Comparison of ENCODE assay signal across 29 mouse cellular contexts in the genomic region with DNA sequence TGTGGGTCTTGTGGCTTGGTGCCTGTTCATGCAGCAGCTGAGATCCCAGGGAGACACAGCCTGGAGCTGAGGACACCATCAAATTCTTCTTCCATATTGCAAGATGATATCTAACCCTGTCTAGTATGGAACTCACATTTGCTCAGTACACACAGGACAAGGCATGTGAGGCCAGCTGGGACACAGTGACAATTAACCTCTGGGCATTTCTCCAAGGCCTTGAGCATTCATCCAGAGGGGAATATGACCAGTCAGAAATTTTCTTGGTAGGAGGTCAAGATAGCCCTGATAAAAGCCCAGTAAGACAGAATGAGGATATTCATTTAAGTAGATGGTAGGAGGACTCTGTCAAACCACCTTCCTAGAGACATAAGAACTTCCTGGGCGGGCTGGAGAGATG. TPM values are rescaled to one million over a fixed set of nuclear protein-coding genes. Genes with fewer than 3 reads are reported as not detected.
DNase-seq lines count a peak whose midpoint lies in the region; ATAC-seq and TF ChIP-seq lines count a peak whose summit lies in the region.
"Had no signal": no experiment of that assay in that cellular context is flagged by ENCODE, and none has a peak within 500 bp of the region (broad histone marks: within the 10 kb centered on the region; RNA-seq: fewer than 3 reads in every experiment).

No protein-coding gene starts in this region.

- peaks cover 8% of the 10 kb centered on the region; the same call in 1 of the 2 replicates for H3K4me1 ChIP-seq in liver, adult 2 months (ENCODE audit: control insufficient read depth, insufficient read depth, low read length)
- no peaks in the 10 kb centered on the region; the same call in 1 of the 2 replicates for H3K4me1 ChIP-seq in liver, embryonic 11.5 days (replicated peaks; ENCODE audit: control insufficient read depth, insufficient read depth, low read length)
- H3K4me1 ChIP-seq: hindbrain, embryonic 12.5 days; megakaryocyte, embryonic 14.5 days; midbrain, embryonic 12.5 days had no signal

- H3K4me3 ChIP-seq in liver, adult 2 months (ENCODE audit: insufficient read depth, low read depth, low read length), result no peak overlapping the region
- no peak overlapping the region for H3K4me3 ChIP-seq in liver, embryonic 11.5 days (ENCODE audit: low read depth, low read length)
- H3K4me3 ChIP-seq: erythroblast, embryonic 14.5 days; hindbrain, embryonic 12.5 days; intestine, embryonic 15.5 days; lung, embryonic 15.5 days; megakaryocyte, embryonic 14.5 days; midbrain, embryonic 12.5 days had no signal

- TF ChIP-seq POLR2A in liver, adult 2 months (IDR thresholded peaks at IDR 0.05; ENCODE audit: extremely low read depth, insufficient read depth, low read length), result no peak

- no peaks in the 10 kb centered on the region for H3K9me3 ChIP-seq in liver, embryonic 11.5 days (ENCODE audit: control insufficient read depth, low read length)
- H3K9me3 ChIP-seq: hindbrain, embryonic 12.5 days; intestine, embryonic 15.5 days; lung, embryonic 15.5 days; midbrain, embryonic 12.5 days had no signal

- no peak for TF ChIP-seq CTCF in liver, adult 2 months (IDR thresholded peaks at IDR 0.05; ENCODE audit: low read depth, low read length)

- no peaks in the 10 kb centered on the region for H3K79me2 ChIP-seq in liver, adult 2 months (ENCODE audit: control insufficient read depth, insufficient read depth, low read length)

- H3K27me3 ChIP-seq in liver, adult 2 months (ENCODE audit: control insufficient read depth, insufficient read depth, low read length), result no peaks in the 10 kb centered on the region
- no peaks in the 10 kb centered on the region; the same call in 1 of the 2 replicates for H3K27me3 ChIP-seq in liver, embryonic 11.5 days (replicated peaks; ENCODE audit: control insufficient read depth, insufficient read depth, low read length)
- H3K27me3 ChIP-seq: hindbrain, embryonic 12.5 days; intestine, embryonic 15.5 days; lung, embryonic 15.5 days; midbrain, embryonic 12.5 days had no signal

- peaks cover 8% of the 10 kb centered on the region for H3K36me3 ChIP-seq in liver, adult 2 months (ENCODE audit: control insufficient read depth, insufficient read depth, low read length)
- no peaks in the 10 kb centered on the region for H3K36me3 ChIP-seq in liver, embryonic 11.5 days (ENCODE audit: control insufficient read depth, insufficient read depth, low read length)
- H3K36me3 ChIP-seq: hindbrain, embryonic 12.5 days; intestine, embryonic 15.5 days; midbrain, embryonic 12.5 days had no signal

- no peak overlapping the region for H3K4me2 ChIP-seq in liver, embryonic 11.5 days
- H3K4me2 ChIP-seq: heart, embryonic 11.5 days; hindbrain, embryonic 12.5 days; intestine, embryonic 15.5 days; lung, embryonic 15.5 days; midbrain, embryonic 12.5 days had no signal

- no peak for ATAC-seq in liver, embryonic 11.5 days (replicated peaks; ENCODE audit: low FRiP score)
- ATAC-seq: forebrain, embryonic 16.5 days; hindbrain, postnatal 0 days; intestine, embryonic 15.5 days had no signal

- no peak overlapping the region for H3K27ac ChIP-seq in liver, adult 2 months (replicated peaks; ENCODE audit: insufficient read depth, low read depth, low read length)
- no peak overlapping the region for H3K27ac ChIP-seq in liver, embryonic 11.5 days (ENCODE audit: low read depth, low read length)
- H3K27ac ChIP-seq: hindbrain, embryonic 12.5 days; hindbrain, postnatal 0 days; intestine, embryonic 15.5 days; liver, embryonic 14.5 days; lung, embryonic 15.5 days; midbrain, embryonic 12.5 days had no signal

- 85% methylated on average over 1 of the region's 1 CpGs for WGBS in liver, adult 2 months
- WGBS in liver, embryonic 11.5 days, result 72% methylated on average over 1 of the region's 1 CpGs

- DNase-seq in cerebellum, postnatal 14 days, result peak; percentile 13 to 26
- DNase-seq in cerebellum, adult 11-12 months, result no peak
- DNase-seq in liver, adult 2 months (ENCODE audit: extremely low read depth, low read depth, low spot score), result peak; percentile 16
- DNase-seq in liver, embryonic 11.5 days (ENCODE audit: low spot score), result no peak
- peak; percentile 45 for DNase-seq in kidney, postnatal 10 days
- DNase-seq in frontal cortex, postnatal 10 days (ENCODE audit: low spot score in 2 of 2), result no peak
- no peak for DNase-seq in frontal cortex, adult 2 months (ENCODE audit: extremely low spot score in 1 of 2, low spot score in 1 of 2)
- DNase-seq: adrenal gland, adult 8-10 months; cerebellum, adult 11 months; cerebellum, adult 9-11 months; gastrocnemius, postnatal 14 days; heart, postnatal 36 days; layer of hippocampus, postnatal 36 days; left cerebral cortex, postnatal 4 days; lung, postnatal 4 days; thymus, adult 2 months; thymus, postnatal 36 days had no signal

- H3K9ac ChIP-seq in liver, adult 2 months (ENCODE audit: low read depth, low read length), result no peak overlapping the region
- no peak overlapping the region for H3K9ac ChIP-seq in liver, embryonic 11.5 days (ENCODE audit: low read depth, low read length)
- H3K9ac ChIP-seq: hindbrain, embryonic 12.5 days; intestine, embryonic 15.5 days; liver, embryonic 14.5 days; lung, embryonic 15.5 days; midbrain, embryonic 12.5 days had no signal

RNA-seq across cellular contexts. Expression of gene Slco2a1, which starts 56.9 kb away (rescaled TPM):
- 8.9 and 20.7 TPM in 2 replicates for total RNA-seq in liver, adult 2 months (2014; rRNA removed)
- polyA plus RNA-seq in liver, adult 2 months (2012; rRNA removed), result 43.1 and 55.5 TPM in 2 replicates
- polyA plus RNA-seq in liver, embryonic 11.5 days (2014; fragmentation: Nextera tagmentation; extraction: Ambion mirVana), result 1.7 and 2.4 TPM in 2 replicates
- 0.52 and 0.76 TPM in 2 replicates for polyA plus RNA-seq in frontal cortex, adult 2 months (2012; rRNA removed)
- total RNA-seq: granulocyte monocyte progenitor cell, adult 5-6 weeks; MEL had no signal

Comparison
In these comparisons a context has a peak if more than half of its experiments do, and no peak if none do; other contexts are left out.
1. DNase-seq: peak in cerebellum, postnatal 14 days (2 of 2), liver, adult 2 months (single experiment) and kidney, postnatal 10 days (single experiment); none in cerebellum, adult 11-12 months (single experiment), liver, embryonic 11.5 days (single experiment), frontal cortex, postnatal 10 days (0 of 2) and frontal cortex, adult 2 months (0 of 2).
2. RNA of gene Slco2a1, which starts 56.9 kb away (polyA plus RNA-seq): 43.1 to 55.5 TPM in liver, adult 2 months; 1.7 to 2.4 TPM in liver, embryonic 11.5 days and 0.52 to 0.76 TPM in frontal cortex, adult 2 months; every median in the first group is over 10 times any median in the second.